Mouse (Mus musculus) heart, adult 11 months (tissue): ENCODE results near the gene Rab27a.
A peak's percentile ranks its signal among the peaks of the same experiment; 100 is the strongest.

Experiments
- DNase-seq: peaks from one replicate; pipeline ENCODE4 v3.0.0; 2022

The Rab27a gene

DNA sequence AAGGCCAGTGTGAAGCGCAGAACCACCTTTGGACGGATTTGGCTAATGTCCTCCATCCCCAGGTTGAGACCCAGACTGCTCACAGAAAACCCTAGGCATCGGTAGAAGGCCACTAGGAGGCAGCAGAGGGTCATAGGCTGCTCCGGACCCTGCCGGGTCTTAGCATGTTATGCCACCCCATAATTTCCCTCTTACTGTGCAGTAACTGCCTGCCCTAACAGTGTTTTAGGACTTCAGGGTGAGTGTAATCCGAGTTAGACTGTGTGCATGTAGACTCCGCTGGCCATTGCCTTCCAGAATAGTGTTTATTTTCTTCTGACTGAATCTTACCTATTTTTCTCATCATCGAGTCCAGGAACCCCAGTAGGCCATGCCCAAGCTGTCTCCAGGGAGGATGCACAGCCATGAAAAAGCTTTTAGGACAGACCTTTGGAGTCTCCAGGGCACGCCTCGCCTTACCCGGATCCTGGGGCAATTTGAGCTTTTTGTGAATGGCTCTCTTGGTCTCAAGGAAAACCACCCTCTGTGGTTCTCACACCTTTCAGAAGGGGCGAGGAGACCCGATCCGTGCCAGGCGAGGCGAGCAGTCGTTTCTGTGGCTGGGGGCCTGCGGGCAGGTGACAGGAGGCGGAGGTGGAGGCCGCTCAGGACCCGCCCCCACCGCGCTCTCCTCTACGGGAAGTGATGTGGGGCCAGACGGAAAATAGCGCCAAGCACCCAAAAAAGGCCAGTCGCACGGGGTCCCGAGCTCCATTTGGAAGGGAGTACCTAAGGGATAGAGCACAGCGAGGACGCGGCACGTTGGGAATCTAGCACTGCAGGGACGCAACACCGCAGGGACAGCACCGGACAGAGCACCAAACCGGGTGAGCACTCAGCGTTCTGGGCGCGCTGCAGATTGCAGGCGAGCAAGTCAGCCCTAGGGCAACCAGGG, at the start of gene Rab27a:
Gene Rab27a, plus strand, starts transcription at position 709 of the 934 bp plus-strand sequence.
- peak; percentile 97 for DNase-seq

GRCm38 (mm10) chr9:72996167-72996566, 48.5 kb upstream of the Rab27a start:
- peak; percentile 79 for DNase-seq

- no peak for DNase-seq
Observed at GRCm38 (mm10) chr9:72996806-72997205, 47.8 kb upstream of the Rab27a start.

- DNase-seq, result no peak
Observed at GRCm38 (mm10) chr9:73000487-73000886, 44.2 kb upstream of the Rab27a start.

DNA sequence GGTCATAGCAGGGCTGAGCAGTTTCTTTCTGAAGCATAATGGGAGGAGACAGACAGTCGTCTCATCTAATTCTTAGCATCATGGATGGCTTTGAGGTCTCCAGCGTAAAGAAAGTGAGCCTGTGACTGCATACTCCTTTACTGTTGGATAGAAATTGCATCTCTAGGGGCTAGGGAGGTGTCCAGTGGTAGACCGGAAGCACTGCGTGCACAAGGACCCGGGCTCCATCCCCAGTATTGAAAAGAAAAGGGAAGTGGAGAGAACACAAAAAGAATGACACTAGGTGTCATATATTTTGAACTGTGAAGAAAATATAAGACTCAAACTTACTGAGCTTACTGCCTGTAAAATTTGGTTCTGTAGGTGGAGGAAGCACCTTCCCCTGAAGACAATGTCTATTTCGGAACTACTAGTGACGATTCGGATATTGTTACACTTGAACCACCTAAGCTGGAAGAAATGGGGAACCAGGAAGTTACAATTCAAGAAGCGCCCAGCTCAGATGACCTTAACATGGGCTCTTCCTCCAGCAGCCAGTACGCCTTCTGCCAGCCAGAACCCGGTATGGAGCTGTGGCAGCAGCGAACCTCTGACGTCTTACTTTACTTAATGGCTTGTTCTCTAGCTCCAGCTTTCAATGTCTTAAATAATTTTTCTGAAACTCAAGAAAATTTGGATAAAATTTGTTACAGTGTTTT, 43.2 kb upstream of the Rab27a start:
- DNase-seq, result no peak

GRCm38 (mm10) chr9:73002177-73002576, 42.5 kb upstream of the Rab27a start:
- DNase-seq, result no peak

- no peak for DNase-seq
Observed at GRCm38 (mm10) chr9:73004076-73004475, 40.6 kb upstream of the Rab27a start.

GRCm38 (mm10) chr9:73005106-73005505, 39.5 kb upstream of the Rab27a start:
- no peak for DNase-seq

DNA sequence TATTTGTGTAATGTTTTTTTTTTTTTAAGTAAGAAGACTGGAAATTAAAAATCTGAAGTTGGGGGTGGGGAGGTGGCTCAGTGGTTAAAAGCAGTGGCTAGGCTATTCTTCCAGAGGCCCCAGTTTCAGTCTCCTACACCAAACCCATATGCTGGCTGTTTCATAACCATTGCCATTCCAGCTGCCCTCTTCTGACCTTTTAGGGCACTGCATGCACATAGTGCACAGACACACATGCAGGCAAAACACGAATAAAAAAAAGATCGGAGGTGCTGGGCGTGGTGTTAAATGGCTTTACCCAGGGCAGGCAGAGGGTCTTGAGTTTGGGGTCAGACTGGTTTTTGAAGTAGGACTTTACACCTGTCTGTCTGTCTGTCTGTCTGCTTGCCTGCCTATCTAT, 38.5 kb upstream of the Rab27a start:
- DNase-seq, result peak; percentile 61

- DNase-seq, result no peak
Observed at GRCm38 (mm10) chr9:73008384-73008783, 36.3 kb upstream of the Rab27a start.

GRCm38 (mm10) chr9:73012629-73013028, 32.0 kb upstream of the Rab27a start:
- no peak for DNase-seq

DNA sequence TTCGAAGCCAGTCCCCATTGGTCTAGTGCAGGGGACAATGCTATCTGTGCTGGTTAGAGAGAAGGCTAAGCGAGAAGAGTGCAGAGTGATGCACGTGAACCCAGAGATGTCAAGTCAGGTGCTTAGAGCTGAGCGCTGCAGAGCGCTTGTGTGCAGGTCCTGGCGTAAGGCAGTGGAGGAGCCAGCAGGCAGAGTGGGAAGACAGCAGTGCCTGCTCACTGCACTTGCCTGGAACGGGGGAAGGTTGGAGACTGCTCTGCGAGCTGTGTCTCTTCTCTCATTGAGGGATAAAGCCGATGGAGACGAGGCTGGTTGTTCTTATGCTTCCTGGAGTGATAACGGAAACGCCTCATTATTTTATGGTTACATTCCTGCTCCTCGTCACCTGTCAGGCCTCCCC, 29.9 kb upstream of the Rab27a start:
- peak; percentile 80 for DNase-seq

GRCm38 (mm10) chr9:73019841-73020240, 24.8 kb upstream of the Rab27a start:
- DNase-seq, result peak; percentile 73

DNA sequence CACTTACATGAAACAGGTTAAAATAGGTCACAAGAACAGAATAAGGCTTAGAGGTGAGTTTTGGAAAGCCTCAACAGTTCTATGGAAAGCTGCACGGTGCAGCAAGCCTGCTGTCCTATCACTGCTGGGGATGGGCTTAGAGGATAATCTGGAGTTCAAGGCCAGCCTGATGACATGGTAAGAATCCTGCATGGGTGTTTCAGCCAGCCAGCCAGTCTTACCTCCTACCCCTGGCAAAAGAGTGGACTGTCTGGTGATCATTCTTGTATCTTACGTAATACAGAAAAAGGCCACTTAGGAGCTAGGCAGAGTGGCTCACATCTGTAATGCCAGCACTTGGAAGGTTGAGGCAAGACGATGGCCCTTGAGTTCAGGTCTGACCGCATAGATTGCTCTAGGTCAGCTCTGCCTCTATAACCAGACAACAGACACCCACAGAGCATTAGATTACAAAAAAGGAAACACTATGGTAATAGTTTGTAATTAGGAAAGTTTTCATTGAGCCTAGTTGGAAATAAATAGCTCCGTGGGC, 24.0 kb upstream of the Rab27a start:
- DNase-seq, result no peak

- peak; percentile 93 for DNase-seq
Observed at GRCm38 (mm10) chr9:73025818-73026636, 18.6 kb upstream of the Rab27a start.

DNA sequence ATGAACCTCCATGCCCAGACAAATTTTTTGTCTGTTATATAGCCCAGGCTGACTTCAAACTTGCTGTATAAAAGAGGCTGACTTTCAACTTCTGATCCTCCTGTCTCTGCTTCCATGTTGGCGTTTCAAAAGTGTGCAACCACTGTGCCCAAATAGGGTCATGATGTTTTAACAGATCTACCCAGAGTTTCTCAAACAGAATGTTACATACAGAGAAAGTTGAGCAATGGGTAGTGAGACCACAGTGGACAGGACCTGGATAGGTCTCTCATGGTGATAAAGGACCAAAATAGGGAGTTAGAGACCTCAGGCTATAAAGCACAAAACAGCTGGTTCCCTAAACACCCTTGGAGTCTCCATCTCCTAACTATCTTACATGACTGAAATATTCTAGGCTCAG, 14.2 kb upstream of the Rab27a start:
- no peak for DNase-seq

- no peak for DNase-seq
Observed at GRCm38 (mm10) chr9:73031421-73031820, 13.2 kb upstream of the Rab27a start.

GRCm38 (mm10) chr9:73033406-73033805, 11.2 kb upstream of the Rab27a start:
- DNase-seq, result no peak

DNA sequence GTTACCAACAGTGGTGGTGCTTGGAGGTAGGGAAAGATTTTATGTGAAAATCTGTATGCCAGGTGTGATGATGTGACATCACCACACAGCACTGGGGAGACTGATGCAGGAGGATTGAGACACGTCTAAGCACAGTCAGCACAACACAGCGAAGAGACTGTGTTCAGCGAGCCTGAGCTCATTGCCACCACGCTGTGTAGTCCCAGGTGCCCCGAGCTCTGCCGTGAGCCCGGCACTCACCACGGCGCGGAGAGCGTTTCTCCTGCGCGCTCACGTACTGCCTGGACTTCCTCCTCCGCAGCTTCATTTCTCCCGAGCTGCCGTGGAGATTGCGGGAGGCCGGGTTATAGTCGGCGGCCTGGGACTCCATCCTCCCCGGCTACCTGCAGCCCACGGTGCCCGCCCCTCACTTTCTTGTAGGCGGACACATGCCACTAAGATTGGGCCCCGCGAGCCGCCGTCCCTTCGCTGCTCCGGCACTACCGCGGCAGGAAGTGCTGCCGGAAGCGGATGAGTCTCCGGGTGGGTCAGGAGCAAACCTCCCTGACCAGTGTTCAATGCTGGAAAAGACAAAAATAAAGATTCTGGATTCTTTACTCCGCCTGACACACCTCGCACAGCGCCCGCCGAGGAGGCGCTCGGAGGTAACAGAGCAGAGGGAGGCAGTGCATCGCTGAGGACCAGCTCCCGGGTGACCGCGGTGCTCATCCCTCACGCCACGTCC, 5.3 kb upstream of the Rab27a start:
- peak; percentile 99 for DNase-seq

DNA sequence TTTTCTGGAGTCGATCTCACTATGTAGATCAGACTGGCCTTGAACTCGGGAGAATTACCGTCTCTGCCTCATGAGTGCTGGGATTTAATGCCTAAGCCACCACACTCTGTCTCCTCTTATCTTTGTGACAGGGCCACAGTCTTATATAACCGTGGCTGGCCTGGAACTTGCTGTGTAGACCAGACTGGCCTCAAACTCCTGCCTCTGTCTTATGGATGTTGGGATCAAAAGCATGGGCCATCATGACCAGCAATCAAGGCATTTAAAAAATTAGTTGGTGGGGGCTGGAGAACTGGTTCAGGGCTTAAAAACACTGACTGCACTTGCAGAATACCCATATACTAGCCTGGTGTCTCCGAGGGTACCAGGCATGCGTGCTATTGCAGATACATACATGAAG, 4.6 kb upstream of the Rab27a start, which contains the start of gene Pigb:
Gene Pigb, minus strand, starts transcription at position 299 of the 400 bp plus-strand sequence.
- peak; percentile 69 for DNase-seq

- peak; percentile 87 for DNase-seq
Observed at GRCm38 (mm10) chr9:73045204-73045603, 550 bp downstream of the Rab27a start.

GRCm38 (mm10) chr9:73045711-73046110, 1.1 kb downstream of the Rab27a start:
- DNase-seq, result no peak
